Mouse (Mus musculus): ENCODE measurements around the gene Gm21095.
"Not testable (repeated sequence)": the region's sequence is repeated elsewhere in the genome, so short reads cannot be mapped to it uniquely, and the experiment has no call there.

Gm21095 gene

DNA sequence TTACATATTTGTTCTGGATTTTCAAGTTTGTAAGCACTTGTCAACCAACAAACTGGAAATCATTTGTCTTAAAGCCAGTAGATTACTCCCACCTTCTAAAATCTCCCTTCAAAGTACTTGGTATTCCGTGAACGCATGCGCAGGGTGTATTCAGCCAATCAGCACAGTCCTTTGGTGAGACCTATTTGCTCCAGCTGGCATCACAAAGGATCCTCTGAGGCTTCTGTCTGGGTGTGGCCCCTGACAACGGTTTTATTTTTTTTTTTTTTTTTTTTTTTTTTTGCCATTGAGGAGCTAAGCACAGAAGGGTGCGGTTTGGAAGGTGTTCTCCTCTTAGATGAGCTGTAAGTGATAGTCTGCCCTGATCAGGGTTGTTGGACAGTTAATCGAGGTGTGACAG is at the start of gene Gm21095:
Gene Gm21095 (plus strand): TSS at position 301 of the 400 bp plus-strand sequence.
- DNase-seq (ENCODE audit: low spot score in 2 of 2) = not testable (repeated sequence)

Data from frontal cortex, postnatal 10 days (tissue).